Mouse (Mus musculus) intestine, postnatal 0 days (tissue): ENCODE measurements around the gene Farsa. TPM values are rescaled to one million over a fixed set of nuclear protein-coding genes. Genes with fewer than 3 reads are reported as not detected.

Experiments
- ATAC-seq: fragments of 200-750 bp; cut with Nextera tagmentation; 2 replicates; pipeline ENCODE4 v1.8.0; 2017; ENCODE audit warnings: mild to moderate bottlenecking, moderate TSS enrichment, moderate library complexity
- H3K27ac ChIP-seq: fragments of 300-500 bp; sonication (generic); 2 replicates; pipeline ENCODE4 v1.5.1; 2014; ENCODE audit warnings: mild to moderate bottlenecking, low read depth, low read length, moderate library complexity
- H3K27me3 ChIP-seq: fragments of 300-500 bp; sonication (generic); replicated peaks from 2 replicates; pipeline ENCODE4 v1.6.1; 2014; ENCODE audit warnings: low read length, mixed read lengths; ENCODE audit not compliant: control insufficient read depth, insufficient read depth
- H3K36me3 ChIP-seq: fragments of 300-500 bp; sonication (generic); 2 replicates; pipeline ENCODE4 v1.6.1; 2014; ENCODE audit warnings: mild to moderate bottlenecking, moderate library complexity; ENCODE audit not compliant: control insufficient read depth, insufficient read depth
- H3K4me1 ChIP-seq: fragments of 300-500 bp; sonication (generic); replicated peaks from 2 replicates; pipeline ENCODE4 v1.6.1; 2014; ENCODE audit warnings: antibody characterized with exemption, low read length, mixed read lengths; ENCODE audit not compliant: control insufficient read depth, insufficient read depth
- H3K4me2 ChIP-seq: fragments of 300-500 bp; sonication (generic); replicated peaks from 2 replicates; pipeline ENCODE4 v1.6.1; 2014; ENCODE audit warnings: low read depth, mild to moderate bottlenecking, moderate library complexity
- H3K4me3 ChIP-seq: fragments of 300-500 bp; sonication (generic); 2 replicates; pipeline ENCODE4 v1.5.1; 2014; ENCODE audit warnings: low read depth, low read length
- H3K9ac ChIP-seq: fragments of 300-500 bp; sonication (generic); 2 replicates; pipeline ENCODE4 v1.6.1; 2014; ENCODE audit warnings: mild to moderate bottlenecking, low read depth, low read length
- H3K9me3 ChIP-seq: fragments of 300-500 bp; sonication (generic); 2 replicates; pipeline ENCODE4 v1.6.1; 2016; ENCODE audit warnings: mixed run types; ENCODE audit not compliant: control insufficient read depth
- CTCF ChIP-seq: sonication (generic); IDR thresholded peaks from 2 replicates; pipeline ENCODE4 v1.5.1; 2016; ENCODE audit warnings: low read depth, mild to moderate bottlenecking, control low read depth, antibody characterized with exemption, moderate library complexity
- whole genome bisulfite sequencing: fragments of 180-500 bp; shearing (Covaris S2); extraction: QIAGEN DNeasy Blood & Tissue Kit; methylation state at CpG from one replicate; pipeline ENCODE4 v1.1.7; 2014; 5-methylcytosine and 5-hydroxymethylcytosine counted together
- polyA plus RNA-seq: library from polyadenylated mRNA; unstranded; fragments of >200 nt; fragmentation: Nextera tagmentation; extraction: Ambion mirVana; gene quantifications from 2 replicates; pipeline ENCODE4 v1.2.1, GENCODE M21; 2015

Farsa gene
- 27.3 and 28.3 TPM in 2 replicates for polyA plus RNA-seq

DNA sequence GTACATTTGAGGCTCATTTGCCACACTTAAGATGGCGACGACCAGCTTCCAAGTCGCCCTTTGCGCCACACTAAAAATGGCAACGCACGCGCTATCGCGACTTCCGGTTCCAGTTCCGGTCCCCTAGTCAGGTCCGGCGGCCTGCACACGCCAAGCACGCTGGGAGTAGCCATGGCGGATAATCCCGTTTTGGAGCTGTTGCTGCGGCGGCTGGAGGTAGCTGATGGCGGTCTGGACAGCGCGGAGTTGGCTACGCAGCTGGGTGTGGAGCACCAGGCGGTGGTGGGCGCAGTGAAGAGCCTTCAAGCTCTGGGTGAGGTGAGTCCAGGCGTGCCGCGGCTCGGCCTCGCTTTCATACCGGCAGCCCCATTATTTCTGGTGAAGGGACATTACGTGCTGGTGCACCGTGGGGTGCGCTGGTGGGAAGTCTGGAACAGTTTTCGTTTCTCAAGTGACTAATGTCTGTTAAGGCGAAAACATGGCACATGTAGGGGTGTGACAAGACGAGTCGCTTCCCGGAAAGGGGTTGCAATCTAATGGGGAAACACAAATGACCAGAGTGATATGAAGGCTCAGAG lies at the start of gene Farsa:
Gene Farsa (plus strand): TSS at position 126 of the 578 bp plus-strand sequence.
- H3K27me3 ChIP-seq, result no peaks in the 10 kb centered on the region
- peak within 1 kb of the TSS; percentile 86 for H3K9ac ChIP-seq
- peaks cover 26% of the 10 kb centered on the region for H3K36me3 ChIP-seq
- peak within 1 kb of the TSS; percentile 93 for H3K4me3 ChIP-seq
- TF ChIP-seq CTCF, result no peak
- H3K9me3 ChIP-seq, result no peaks in the 10 kb centered on the region
- peak; percentile 88 for ATAC-seq
- 0 out of 2 replicates have a peak, but pooled peaks cover 3% of the 10 kb centered on the region for H3K4me1 ChIP-seq
- under 1% methylated on average over 39 of the region's 39 CpGs for WGBS
- peak within 1 kb of the TSS; percentile 70 for H3K27ac ChIP-seq
- H3K4me2 ChIP-seq, result peak within 1 kb of the TSS; percentile 77

DNA sequence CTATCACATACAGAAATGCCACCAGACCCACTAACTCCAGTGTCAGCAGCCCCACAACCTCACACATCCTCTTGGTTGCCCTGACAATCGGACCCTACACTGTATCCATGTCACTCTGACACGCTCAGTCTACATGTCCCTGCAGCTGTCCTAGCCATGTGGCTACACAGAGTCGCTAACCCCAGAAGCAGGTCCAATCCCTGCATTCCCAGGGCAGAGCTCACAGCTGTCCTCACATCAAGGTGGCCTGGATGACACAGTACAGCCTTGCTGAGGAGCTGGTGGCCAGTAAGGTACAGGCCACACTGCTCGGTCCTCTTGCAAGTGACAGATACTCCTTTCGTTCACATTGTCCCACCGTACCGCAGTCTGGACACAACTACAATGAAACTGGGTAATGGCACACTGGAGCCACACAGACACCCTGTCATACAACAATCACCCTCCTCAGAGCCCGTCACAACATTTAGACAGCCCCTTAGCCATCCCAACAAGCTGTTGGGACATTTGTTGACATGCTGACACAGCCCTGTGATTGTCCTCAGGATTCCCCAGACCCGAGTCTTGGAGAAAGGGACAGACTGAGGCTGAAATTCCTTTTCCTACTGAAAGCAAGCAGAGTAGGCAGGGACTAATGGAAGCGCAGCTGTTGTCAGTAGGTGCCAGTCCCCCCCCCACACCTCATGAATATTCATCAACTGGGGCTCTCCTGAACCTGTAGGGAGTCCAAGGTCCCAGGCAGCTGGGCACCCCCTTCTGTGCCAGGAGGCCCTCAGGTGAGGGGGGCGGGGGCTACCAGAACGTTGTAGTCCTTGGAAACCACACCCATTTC lies 47.5 kb upstream of the Farsa start:
- H3K27me3 ChIP-seq, result peaks cover 46% of the 10 kb centered on the region
- H3K9me3 ChIP-seq, result 0 out of 2 replicates have a peak, but pooled peaks cover 5% of the 10 kb centered on the region
- H3K27ac ChIP-seq, result no peak overlapping the region
- H3K4me3 ChIP-seq, result no peak overlapping the region
- TF ChIP-seq CTCF, result no peak
- 61% methylated on average over 12 of the region's 12 CpGs for WGBS
- no peak for ATAC-seq
- H3K9ac ChIP-seq, result no peak overlapping the region
- H3K4me1 ChIP-seq, result no peaks in the 10 kb centered on the region
- no peaks in the 10 kb centered on the region for H3K36me3 ChIP-seq
- no peak overlapping the region for H3K4me2 ChIP-seq

DNA sequence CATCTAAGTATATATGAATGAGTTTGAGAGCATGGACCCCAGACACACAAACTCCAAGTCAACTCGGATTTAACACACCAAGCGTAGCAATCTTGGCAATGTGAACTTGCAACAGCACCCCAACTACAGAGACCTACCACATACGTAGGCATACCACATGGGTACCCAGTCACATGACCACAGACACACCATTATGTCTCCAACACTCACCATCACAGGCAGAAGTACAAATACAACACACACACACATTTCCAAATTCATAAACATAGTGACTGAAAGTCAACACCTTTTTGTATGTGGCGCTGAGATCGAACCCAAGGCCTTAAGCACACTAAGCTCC lies 46.9 kb upstream of the Farsa start:
- Histone ChIP-seq H3K4me3 (no peak overlapping the region), H3K9me3 (0 out of 2 replicates have a peak, but pooled peaks cover 5% of the 10 kb centered on the region), H3K36me3 (no peaks in the 10 kb centered on the region), H3K9ac (no peak overlapping the region), H3K4me1 (no peaks in the 10 kb centered on the region), H3K27ac (no peak overlapping the region), H3K4me2 (no peak overlapping the region), H3K27me3 (peaks cover 46% of the 10 kb centered on the region)
- ATAC-seq, result no peak
- no peak for TF ChIP-seq CTCF
- 76% methylated on average over 5 of the region's 5 CpGs for WGBS

DNA sequence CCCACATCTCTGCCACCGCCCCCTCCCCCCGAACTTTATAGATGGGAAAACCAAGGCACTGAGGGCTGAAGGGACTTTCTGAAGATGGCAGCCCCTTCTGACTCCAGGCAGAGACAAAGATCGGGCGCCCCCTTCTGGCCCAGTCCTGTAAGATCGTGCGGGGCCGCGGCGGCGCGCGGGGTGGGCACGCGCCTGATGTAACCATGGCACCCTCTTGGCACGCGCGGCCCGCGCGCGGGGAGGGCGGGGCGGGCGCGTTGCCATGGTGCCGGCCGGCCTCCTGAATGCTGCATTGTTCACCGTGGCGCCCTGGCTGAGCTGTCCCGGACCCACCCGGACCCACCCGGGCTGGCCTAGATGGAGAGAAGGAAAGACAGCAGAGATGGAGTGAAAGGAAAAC lies 45.9 kb upstream of the Farsa start:
- Histone ChIP-seq H3K9me3 (0 out of 2 replicates have a peak, but pooled peaks cover 3% of the 10 kb centered on the region), H3K27me3 (peaks cover 47% of the 10 kb centered on the region), H3K4me2 (peak overlapping the region; percentile 60), H3K36me3 (no peaks in the 10 kb centered on the region), H3K4me1 (no peaks in the 10 kb centered on the region), H3K4me3 (peak overlapping the region; percentile 27), H3K9ac (no peak overlapping the region), H3K27ac (no peak overlapping the region)
- WGBS, result under 1% methylated on average over 32 of the region's 32 CpGs
- peak; percentile 84 for TF ChIP-seq CTCF
- peak; percentile 67 for ATAC-seq

DNA sequence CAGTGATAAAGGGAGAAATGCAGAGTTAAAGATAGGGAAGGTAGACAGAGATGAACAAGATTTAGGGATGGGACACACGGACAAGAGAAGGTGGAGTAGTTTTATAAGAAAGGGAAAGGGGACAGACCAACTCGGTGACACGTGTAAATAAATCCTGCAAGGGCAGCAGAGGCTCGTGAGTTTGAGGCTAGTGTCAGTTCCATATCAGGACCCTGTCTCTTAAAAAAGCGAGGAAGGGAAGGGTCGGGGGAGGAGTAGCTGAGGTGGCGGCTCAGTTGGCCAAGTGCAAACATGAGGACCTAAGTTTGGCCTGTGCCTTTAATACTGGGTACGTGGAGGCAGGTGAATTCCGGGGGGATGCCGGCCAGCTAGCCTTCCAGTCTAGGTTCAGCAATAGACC lies 45.5 kb upstream of the Farsa start:
- Histone ChIP-seq H3K4me3 (peak overlapping the region; percentile 27), H3K4me1 (no peaks in the 10 kb centered on the region), H3K9me3 (no peaks in the 10 kb centered on the region), H3K27ac (no peak overlapping the region), H3K4me2 (peak overlapping the region; percentile 60), H3K9ac (no peak overlapping the region), H3K27me3 (peaks cover 47% of the 10 kb centered on the region), H3K36me3 (no peaks in the 10 kb centered on the region)
- no peak for TF ChIP-seq CTCF
- 28% methylated on average over 10 of the region's 10 CpGs for WGBS
- ATAC-seq, result no peak

DNA sequence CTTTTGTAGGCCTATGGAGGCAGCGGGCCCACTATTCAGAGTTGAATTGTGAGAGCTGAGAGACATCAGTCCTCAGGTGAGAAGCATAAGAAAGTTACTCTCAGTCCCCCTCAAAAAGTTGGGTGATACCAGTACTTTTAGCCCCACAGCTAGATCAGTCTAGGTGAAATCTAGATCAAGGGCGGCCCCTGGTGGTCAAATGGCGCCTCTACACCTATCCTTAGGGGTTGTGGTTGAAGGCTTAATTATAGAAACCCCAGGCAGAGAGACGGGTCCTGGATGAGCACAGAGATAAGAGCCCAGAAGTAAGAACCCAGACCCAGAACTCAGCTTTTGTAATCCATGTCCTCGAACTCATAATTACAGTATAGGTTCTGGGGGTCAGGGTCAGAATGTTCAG lies 43.7 kb upstream of the Farsa start:
- Histone ChIP-seq H3K9me3 (no peaks in the 10 kb centered on the region), H3K4me1 (no peaks in the 10 kb centered on the region), H3K4me2 (no peak overlapping the region), H3K36me3 (no peaks in the 10 kb centered on the region), H3K27ac (no peak overlapping the region), H3K9ac (no peak overlapping the region), H3K4me3 (no peak overlapping the region), H3K27me3 (peaks cover 42% of the 10 kb centered on the region)
- no peak for ATAC-seq
- peak; percentile 87 for TF ChIP-seq CTCF
- WGBS, result 3% methylated on average over 5 of the region's 5 CpGs
